Mouse (Mus musculus) layer of hippocampus, adult 11-12 months (tissue): Measurements from ENCODE around the gene Amdhd1.
"Not testable (repeated sequence)": the region's sequence is repeated elsewhere in the genome, so short reads cannot be mapped to it uniquely, and the experiment has no call there.

Experiments used
- DNase-seq: peaks from one replicate; pipeline ENCODE4 v3.0.0; 2022; ENCODE audit warnings: low spot score

Gene Amdhd1

DNA sequence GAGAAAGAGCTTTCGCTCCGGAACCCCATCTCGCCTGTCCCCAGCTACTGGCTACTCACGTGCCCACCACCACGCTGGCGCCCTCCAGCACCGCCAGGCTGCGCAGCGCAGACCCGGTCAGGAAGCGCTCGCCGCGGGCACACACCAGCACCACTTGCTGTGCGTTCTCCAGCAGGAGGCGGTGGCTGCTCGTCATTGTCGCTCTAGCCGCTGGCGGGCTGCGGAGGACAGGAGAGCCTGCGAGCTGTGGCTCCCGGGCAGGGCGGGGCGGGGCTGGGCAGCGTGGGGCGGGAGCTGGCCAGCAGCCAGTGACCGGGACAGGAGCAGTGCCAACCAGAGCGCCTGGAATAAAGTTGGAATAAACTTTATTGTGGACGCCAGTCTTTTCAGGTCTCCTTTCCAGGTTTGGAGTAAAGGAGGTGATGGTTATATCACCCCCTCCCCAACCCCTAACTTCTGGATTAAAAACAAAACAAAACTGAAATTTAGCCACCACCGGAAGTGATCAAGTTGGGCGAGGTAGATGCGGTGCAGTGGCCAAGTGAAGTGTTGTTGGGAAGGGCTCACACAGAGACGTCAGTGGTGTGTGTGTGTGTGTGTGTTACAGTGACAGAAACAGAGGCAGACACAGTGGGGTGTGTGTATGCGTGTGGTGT lies at the start of gene Amdhd1:
TSS of gene Amdhd1 (minus strand) at position 259 of the 656 bp plus-strand sequence.
- DNase-seq: peak; percentile 59

GRCm38 (mm10) chr10:93589281-93589848 lies 49.5 kb upstream of the Amdhd1 start, which contains the start of gene Snrpf:
TSS of gene Snrpf (minus strand) at chr10:93589706.
- peak; percentile 95 for DNase-seq

- no peak for DNase-seq
Measured at GRCm38 (mm10) chr10:93588796-93589195, 49.0 kb upstream of the Amdhd1 start.

DNA sequence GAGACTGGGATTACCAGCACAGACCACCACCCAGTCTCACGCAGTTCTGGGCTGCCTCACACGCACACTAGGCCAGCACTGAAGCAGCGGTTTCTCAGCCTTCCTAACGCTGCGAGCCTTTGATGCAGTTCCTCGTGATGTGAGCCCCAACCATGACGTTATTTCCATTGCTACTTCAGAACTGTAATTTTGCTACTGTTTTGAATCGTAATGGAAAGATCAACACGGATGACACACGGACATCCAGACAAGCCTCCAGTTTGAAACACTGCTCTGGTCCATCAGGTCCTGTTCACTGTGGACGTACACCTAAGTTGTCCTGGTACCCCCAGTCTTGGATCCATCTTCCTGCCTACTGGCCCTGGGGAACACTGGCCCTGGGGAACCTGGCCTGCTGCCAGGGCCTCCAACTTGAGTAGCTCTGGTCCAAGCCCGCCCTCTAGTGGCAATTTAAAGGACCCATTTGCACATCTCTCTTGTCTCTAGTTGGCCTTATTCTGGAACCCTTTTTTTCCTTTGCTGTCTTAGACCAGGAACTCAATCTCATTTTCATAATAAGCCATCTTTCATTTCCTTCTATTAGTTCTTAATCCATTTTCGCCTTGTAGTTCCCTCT lies 37.5 kb upstream of the Amdhd1 start:
- DNase-seq: peak; percentile 85

- no peak for DNase-seq
Measured at GRCm38 (mm10) chr10:93575960-93576359, 36.1 kb upstream of the Amdhd1 start.

GRCm38 (mm10) chr10:93574966-93575365 lies 35.1 kb upstream of the Amdhd1 start:
- no peak for DNase-seq

GRCm38 (mm10) chr10:93572209-93572608 lies 32.4 kb upstream of the Amdhd1 start:
- no peak for DNase-seq

- no peak for DNase-seq
Measured at GRCm38 (mm10) chr10:93568671-93569070, 28.8 kb upstream of the Amdhd1 start.

DNA sequence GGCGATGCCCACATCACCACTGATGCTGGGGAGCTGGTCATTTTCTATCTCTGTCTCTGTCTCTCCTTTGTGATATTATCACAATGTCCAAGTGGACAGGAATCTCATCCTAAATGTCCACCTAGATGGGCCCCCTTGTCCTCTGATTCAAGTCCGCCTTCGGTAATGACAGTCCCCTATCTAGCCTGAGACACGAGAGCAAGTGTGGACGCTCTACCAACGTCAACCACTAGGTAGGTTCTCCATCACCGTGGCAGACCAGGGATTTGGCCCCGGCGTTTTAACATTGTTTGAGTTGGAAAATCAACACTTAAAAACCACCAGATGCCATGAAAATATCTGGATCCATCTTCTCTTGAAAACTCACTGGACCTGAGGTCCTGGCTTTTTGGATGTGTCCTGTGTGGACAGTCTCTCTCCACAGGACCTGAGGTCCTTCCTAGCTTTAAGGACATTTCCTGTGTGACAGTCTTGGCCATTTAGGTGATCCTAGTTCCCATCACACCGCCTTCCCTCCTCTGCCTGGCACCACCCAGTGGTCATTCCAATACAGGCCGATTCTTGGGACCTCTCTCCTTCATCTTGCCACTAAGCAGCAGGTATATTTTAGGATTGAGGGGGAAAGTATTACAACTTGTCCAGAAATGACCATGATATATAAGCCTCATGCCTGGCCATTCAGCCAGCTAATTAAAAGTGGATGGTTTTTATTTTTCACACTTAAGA lies 28.2 kb upstream of the Amdhd1 start:
- DNase-seq: no peak

GRCm38 (mm10) chr10:93567066-93567465 lies 27.2 kb upstream of the Amdhd1 start:
- DNase-seq: no peak

DNA sequence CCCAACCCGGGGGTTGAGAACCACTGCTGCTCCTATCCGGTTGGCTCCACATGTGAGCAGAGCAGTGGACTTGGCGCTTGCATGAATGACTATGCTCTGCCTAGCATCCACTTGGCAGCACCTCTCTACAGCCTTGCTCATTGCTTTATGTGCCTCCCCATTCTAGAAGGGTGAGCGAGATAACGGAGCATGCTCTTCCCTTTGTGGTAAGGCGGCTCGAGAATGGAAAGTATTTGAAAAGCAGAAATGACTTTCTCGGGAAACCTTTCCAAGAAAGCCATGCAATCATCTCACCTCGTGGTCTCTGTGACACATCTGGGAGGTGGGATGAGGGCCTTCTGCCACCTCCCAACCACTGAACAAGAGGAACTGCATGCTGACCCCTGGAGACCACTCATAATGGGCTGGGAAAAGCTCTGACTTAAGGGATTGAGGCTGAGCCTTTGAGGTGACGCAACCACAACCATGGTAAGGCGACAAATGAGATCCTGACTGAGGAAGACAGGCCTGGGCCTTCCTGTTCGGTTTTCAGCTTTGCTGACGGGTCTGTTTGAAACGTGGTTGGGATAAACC lies 24.8 kb upstream of the Amdhd1 start:
- no peak for DNase-seq

DNA sequence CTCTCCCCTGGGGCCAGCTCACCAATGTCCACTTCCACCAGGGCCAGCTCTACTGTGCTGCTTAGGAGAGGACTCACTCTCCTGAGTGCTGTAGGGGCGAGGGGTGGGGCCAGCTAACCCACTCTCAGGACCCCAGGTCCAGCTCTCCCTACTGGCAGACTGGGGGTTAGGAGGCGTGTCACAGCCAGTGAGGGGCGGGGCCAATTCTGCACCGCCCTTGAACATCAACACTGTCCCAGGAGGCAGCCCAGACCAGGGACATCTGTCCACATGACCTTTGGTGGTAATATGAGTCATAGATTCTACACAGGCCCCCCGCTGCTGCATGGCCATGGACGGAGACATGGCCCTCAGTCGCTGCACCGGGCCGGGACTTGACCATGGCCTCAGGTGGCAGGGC lies 20.0 kb upstream of the Amdhd1 start:
- DNase-seq: no peak

DNA sequence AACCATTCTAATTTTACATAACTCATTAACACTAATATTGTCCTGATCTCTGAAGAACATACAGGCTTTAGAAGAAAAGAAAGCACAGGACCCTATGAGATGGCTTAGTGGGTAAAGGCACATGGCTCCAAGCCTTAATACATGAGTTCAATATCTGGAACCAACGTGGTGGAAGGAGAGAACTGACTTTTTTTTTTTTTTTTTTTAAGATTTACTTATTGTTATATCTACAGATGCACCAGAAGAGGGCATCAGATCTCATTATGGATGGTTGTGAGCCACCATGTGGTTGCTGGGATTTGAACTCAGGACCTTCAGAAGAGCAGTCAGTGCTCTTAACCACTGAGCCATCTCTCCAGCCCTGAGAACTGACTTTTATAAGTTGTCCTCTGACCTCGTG lies 18.1 kb upstream of the Amdhd1 start:
- DNase-seq: not testable (repeated sequence)

- DNase-seq: no peak
Measured at GRCm38 (mm10) chr10:93552596-93552995, 12.8 kb upstream of the Amdhd1 start.

GRCm38 (mm10) chr10:93549821-93550220 lies 10.0 kb upstream of the Amdhd1 start:
- no peak for DNase-seq

GRCm38 (mm10) chr10:93548991-93549390 lies 9.2 kb upstream of the Amdhd1 start:
- DNase-seq: peak; percentile 80

DNA sequence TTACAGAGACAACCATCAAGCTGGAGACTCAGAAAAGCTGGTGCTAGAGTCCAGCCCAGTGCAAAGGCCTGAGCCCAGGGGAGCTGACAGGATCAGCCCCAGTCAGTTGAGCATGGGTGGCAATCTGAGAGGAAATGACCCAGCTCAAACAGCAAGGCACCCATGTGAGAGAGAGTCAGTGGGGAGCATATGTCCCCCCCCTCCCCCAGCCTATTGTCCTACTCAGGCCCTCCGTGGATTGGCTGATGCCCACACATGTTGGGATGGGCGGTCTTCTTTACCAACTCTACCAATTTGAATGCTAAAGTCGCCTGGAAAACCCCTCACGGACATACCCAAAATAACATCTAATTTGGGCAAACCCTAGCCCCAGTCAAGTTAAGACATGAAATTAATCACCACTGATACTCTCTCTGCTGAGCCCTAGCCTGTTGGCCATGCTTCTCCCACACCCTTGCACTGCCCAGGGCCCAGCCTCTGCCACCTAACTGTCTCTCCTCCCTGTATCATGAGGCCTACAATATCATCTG lies 8.0 kb upstream of the Amdhd1 start:
- no peak for DNase-seq

GRCm38 (mm10) chr10:93544172-93544571 lies 4.3 kb upstream of the Amdhd1 start:
- no peak for DNase-seq

DNA sequence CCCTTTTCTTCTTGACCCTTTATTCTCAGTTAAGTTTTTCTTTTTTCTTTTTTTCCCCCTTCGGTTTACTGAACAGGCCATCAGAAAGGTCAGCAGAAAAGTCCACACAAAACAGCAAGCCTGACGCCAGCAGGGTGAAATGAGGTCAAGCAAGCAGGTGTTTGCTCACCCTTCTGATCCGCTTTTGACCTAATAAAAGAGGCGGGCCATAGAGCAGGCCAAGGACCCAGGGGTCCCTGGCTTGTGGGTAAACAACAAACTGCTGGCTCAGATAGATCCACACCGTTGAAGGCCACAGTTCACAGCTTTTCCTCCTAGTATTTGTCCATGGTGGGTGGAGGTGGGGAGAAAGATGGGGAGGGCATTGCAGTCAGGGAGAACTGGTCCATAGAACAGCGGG lies 3.3 kb upstream of the Amdhd1 start:
- DNase-seq: no peak

DNA sequence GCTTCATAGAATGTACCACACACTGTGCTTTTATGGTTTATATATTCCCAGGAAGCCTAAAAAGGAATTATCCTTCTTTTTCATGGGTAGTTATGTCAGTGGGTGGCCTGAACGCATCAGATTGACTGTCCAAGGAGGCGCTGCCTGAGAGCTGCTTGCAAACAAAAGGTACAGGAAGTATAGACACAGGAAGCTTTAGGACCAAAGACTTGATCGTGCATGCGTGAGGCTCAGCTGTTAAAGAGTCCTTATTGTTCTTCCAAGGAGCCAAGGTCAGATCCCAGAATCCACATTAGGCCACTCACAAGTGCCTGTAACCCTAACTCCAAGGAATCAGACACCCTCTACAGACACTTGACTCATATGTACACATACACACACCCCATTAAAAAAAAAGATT lies 2.5 kb upstream of the Amdhd1 start:
- DNase-seq: no peak

DNA sequence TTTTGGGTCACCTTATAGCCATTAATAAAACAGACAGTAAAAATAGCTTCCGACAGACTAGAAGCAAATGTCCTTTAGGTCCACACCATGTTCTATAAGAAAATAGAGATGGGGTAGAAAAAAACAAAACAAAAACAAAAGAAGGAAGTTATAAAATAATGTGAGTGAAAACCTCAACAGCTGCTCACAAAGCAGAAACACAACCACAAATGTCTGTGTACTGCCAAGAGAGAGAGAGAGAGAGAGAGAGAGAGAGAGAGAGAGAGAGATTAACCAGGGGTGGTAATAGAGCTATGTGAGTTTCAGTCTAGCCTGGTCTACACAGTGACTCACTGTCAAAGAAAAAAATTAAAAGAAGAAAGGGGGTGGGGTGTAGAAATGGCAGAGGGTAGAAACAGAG lies 1.8 kb upstream of the Amdhd1 start:
- no peak for DNase-seq
